Mouse (Mus musculus) heart, postnatal 10 days (tissue): ENCODE results near the gene Kcnrg. TPM values are rescaled to one million over a fixed set of nuclear protein-coding genes. Genes with fewer than 3 reads are reported as not detected.
"Not testable (repeated sequence)": the region's sequence is repeated elsewhere in the genome, so short reads cannot be mapped to it uniquely, and the experiment has no call there.

Experiments
- DNase-seq, 2 experiments: peaks; one replicate each; pipeline ENCODE4 v3.0.0; 2021
- intact Hi-C: fragments of 180-260 bp; cut with DNase I; formaldehyde crosslinking; loops from one replicate; pipeline ENCODE4 v1.15.1; 2025
- total RNA-seq, 2 experiments: library from RNA; stranded (reverse); gene quantifications; 2 replicates each; pipeline ENCODE4 v1.2.3; 2021

Kcnrg gene
- total RNA-seq: under 1 TPM; 0.32 to 0.43 TPM

- DNase-seq: no peak
- intact Hi-C loops: no loop called here
Observed at GRCm38 (mm10) chr14:61607157-61607556, at the start of gene Kcnrg. Gene Kcnrg (plus strand): TSS chr14:61607457.

DNA sequence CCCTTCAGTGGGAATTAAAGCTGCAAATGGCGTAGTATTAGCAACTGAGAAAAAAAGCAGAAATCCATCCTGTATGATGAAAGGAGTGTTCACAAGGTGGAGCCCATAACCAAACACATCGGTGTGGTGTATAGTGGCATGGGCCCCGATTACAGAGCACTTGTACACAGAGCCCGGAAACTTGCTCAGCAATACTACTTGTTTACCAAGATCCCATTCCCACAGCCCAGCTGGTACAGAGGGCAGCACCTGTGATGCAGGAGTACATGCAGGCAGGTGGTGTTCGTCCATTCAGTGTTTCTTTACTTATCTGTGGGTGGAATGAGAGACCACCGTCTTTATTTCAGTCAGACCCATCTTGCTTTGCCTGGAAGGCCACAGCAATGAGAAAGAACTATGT lies 48.4 kb upstream of the Kcnrg start:
- intact Hi-C loops: loop anchor here (5.0 kb wide), 2 partner anchors 88 to 123 kb away; no protein-coding TSS in a partner anchor
- DNase-seq: no peak

GRCm38 (mm10) chr14:61559856-61560255 lies 47.4 kb upstream of the Kcnrg start:
- DNase-seq: no peak
- intact Hi-C loops: loop anchor here (5.0 kb wide), 2 partner anchors 87 to 122 kb away; no protein-coding TSS in a partner anchor

DNA sequence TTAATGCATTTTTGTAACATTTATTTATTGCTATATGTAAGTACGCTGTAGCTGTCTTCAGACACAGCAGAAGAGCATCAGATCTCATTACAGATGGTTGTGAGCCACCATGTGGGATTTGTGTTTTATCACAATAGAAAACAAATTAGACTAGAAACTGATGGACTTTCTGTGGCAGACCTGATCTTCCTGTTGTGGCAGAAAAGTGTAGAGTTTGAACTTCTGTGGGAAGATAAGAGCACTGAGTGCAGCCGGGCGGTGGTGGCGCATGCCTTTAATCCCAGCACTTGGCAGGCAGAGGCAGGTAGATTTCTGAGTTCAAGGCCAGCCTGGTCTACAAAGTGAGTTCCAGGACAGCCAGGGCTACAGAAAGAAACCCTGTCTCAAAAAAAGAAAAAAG lies 41.0 kb upstream of the Kcnrg start:
- DNase-seq, intact Hi-C loops: not testable (repeated sequence)

DNA sequence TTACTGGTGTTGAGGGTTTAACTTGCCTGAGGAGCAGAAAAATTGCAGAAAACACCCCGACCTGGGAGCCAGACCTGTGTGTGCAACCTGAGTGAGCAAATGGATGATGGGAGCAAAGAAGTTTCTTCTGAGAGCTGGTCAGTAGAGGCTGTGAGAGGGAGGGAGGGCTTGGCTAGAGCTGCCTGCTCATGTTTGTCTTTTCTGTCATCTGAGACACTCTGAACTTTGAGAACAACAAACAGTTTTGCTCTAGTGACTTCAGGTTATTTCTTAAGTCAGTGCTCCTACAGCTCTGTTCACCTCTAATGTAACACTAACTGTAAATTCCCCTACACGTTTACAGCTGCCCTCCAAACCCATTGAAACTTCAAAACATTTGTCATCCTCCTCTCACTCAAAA lies 37.9 kb upstream of the Kcnrg start:
- intact Hi-C loops: no loop called here

GRCm38 (mm10) chr14:61571366-61571765 lies 35.9 kb upstream of the Kcnrg start:
- DNase-seq: peak; percentile 88 to 94
- intact Hi-C loops: loop anchor here (1.0 to 10.0 kb wide), 4 partner anchors 471 to 886 kb away; no protein-coding TSS in a partner anchor

More for the DNA sequence above, 37.9 kb upstream of the Kcnrg start:
- DNase-seq: no peak

DNA sequence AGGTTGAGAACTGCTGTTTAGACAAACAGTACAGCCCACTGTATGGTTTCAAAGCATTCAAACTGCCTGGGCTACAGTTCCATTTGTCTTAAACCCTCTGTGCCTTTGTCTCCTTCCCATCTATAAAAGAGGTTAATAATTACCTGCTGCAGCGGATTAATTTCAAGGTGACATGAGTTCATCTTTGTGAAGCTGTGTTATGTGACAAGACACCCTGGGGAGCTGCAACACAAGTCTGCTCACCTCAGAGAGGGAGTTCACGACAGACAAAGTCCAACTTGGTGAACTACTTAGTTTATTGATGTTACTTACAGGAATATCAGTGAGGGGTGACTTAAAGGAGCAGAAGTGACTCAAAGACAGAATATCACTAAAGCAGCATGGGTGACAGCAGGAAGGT lies 35.1 kb upstream of the Kcnrg start:
- no peak for DNase-seq
- intact Hi-C loops: loop anchor here (10.0 kb wide), 1 partner anchor 603 kb away; no protein-coding TSS in a partner anchor

GRCm38 (mm10) chr14:61575066-61575465 lies 32.2 kb upstream of the Kcnrg start:
- peak; percentile 56 to 60 for DNase-seq
- intact Hi-C loops: loop anchor here (2.0 to 10.0 kb wide), 2 partner anchors 74 to 600 kb away; no protein-coding TSS in a partner anchor

DNA sequence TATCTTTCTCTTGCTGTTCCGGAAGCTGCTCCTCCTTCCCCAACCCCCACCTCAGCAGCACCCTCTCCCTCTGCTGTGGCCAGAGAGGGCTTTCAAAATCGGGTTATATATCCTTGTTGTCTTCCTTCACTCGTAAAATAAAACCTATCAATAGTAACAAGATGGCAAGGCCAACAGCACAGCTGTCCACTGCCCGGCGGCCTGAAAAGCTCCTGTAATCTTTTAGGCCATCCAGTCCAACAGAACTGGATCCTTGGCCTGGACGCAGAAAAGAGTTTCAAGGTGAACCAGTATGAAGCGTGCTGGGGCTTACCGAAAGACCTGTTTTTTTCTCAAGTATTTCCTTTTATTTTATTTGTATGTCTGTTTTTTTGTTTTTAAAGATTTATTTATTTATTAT lies 31.3 kb upstream of the Kcnrg start:
- intact Hi-C loops: loop anchor here (2.0 to 10.0 kb wide), 2 partner anchors 73 to 599 kb away; no protein-coding TSS in a partner anchor
- DNase-seq: no peak

GRCm38 (mm10) chr14:61589288-61590065 lies 17.8 kb upstream of the Kcnrg start:
- intact Hi-C loops: no loop called here
- no peak for DNase-seq

- intact Hi-C loops: no loop called here
- no peak for DNase-seq
Observed at GRCm38 (mm10) chr14:61596719-61597426, 10.4 kb upstream of the Kcnrg start.

GRCm38 (mm10) chr14:61597968-61598367 lies 9.3 kb upstream of the Kcnrg start, which contains the start of gene Trim13:
Gene Trim13 (plus strand): TSS chr14:61598247.
- intact Hi-C loops: no loop called here
- DNase-seq: no peak

GRCm38 (mm10) chr14:61599057-61599806 lies 8.0 kb upstream of the Kcnrg start:
- intact Hi-C loops: no loop called here

GRCm38 (mm10) chr14:61601348-61601747 lies 5.9 kb upstream of the Kcnrg start:
- DNase-seq: no peak
- intact Hi-C loops: no loop called here

More at GRCm38 (mm10) chr14:61599057-61599806, 8.0 kb upstream of the Kcnrg start:
- DNase-seq: peak; percentile 94 to 95

DNA sequence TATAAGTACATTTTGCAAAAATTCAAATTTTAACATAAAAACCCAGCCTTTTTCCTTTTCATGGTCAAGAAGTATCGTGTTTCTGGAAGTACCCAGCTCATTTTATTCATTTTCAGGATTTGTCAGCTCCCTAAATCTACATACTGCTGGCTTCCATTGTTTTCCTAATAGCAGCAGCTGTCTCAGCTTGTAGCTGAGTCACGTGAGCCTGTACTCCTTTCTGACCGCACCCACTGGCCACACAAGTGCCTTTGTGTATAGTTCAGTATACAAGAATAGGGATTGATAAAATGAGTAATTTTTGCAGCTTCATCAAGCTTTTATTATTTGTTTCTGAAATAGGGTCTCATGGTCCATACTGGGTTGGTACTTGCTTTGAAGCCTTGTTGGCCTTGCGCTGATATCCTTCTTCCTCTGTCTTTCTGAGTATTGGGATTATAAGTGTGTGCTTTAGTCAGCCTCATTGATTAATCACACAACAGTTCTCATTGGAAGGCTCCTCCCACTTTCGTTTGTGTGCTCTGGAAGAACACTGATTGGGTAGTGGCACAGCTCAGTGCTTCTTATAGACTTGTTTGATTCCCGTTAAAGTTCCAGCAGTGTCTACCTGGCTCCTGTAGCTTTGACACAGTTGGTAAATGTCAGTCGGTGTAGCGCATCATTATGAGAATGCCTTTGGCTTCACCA lies 4.0 kb upstream of the Kcnrg start:
- intact Hi-C loops: no loop called here

GRCm38 (mm10) chr14:61604081-61604480 lies 3.2 kb upstream of the Kcnrg start:
- intact Hi-C loops: no loop called here

More for the DNA sequence above, 4.0 kb upstream of the Kcnrg start:
- no peak for DNase-seq

DNA sequence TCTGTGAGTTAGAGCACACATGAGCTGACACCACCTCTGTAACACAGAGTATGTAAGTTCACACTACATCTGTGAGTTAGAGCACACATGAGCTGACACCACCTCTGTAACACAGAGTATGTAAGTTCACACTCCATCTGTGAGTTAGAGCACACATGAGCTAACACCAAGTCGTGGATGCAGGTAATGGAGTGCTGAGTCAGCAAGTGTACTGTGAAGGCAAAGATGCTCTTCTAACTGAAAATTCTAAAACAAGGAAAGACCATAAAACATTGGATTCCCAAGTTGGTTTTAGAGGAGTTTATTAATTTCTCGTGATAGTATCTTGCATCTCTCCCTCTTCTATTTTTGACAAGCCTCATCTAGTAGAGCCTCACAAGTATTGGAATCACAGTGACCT lies 1.2 kb upstream of the Kcnrg start:
- intact Hi-C loops: not testable (repeated sequence)

More at GRCm38 (mm10) chr14:61604081-61604480, 3.2 kb upstream of the Kcnrg start:
- no peak for DNase-seq

DNA sequence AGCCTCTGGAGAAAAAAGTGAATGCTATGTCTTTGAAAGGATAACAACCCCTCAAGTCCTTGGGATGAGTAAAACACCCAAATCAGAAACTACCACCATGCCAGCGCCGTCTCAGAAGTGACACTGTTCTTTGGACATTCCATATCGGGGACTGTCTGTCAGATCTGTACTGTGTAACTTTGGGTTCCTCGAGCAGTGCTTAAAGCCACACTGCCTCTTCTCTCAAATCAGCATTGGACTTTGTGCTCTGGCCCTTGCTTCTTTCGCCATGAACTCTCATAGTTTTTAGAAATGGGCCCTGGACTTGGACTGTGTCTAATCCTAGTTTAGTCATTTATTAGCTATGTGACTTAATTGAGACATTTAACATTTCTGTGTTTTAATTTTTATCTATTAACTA lies 4.5 kb downstream of the Kcnrg start:
- DNase-seq: no peak
- intact Hi-C loops: no loop called here

More for the DNA sequence above, 1.2 kb upstream of the Kcnrg start:
- DNase-seq: not testable (repeated sequence)

DNA sequence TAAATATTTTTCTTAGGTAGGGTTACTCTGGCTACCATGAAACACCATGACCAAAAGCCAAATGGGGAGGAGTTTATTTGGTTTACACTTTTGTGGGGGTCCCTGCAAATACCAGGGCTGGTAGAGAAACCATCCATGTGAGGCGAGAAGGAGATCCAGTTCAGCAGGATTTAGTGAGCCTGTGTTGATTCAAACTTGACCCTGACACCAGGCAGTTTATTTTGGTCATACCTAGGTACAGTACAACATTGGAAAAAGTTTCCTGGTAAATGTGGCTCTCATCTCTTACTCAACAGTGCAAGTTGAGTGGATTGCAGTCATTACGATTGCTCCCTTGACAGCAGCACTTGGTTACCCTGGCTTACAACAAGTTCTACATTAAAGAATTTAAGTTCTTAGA lies 6.1 kb downstream of the Kcnrg start:
- intact Hi-C loops: no loop called here
- no peak for DNase-seq

DNA sequence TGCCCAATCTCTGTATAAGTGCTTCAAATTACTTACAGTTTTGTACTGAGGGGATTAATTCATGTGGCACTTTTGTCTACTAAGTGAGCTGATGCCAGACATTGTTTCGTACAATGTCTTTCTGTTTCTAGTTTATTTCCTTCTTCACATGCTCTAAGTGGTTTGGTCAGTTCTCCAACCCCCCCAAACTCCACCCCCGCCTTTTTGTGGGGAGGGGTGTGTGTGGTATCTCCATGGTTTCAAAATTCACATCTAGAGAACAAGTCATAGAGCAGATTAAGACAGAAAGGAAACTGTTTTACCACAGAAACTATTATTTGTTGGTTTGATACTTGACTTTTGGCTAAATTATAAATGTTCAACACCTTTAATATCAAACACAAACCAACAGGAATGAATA lies 13.1 kb downstream of the Kcnrg start:
- DNase-seq: no peak
- intact Hi-C loops: no loop called here
